Mouse (Mus musculus) adrenal gland, adult 8-10 months (tissue): ENCODE measurements at regions not wholly inside any gene's neighbourhood (a gene's known extent, or its start where the extent isn't known, plus 50 kb on each side); places are given as distances from the start of the nearest gene placed in this dataset.

Source experiments
- DNase-seq: peaks from one replicate; pipeline ENCODE4 v3.0.0; 2022

DNA sequence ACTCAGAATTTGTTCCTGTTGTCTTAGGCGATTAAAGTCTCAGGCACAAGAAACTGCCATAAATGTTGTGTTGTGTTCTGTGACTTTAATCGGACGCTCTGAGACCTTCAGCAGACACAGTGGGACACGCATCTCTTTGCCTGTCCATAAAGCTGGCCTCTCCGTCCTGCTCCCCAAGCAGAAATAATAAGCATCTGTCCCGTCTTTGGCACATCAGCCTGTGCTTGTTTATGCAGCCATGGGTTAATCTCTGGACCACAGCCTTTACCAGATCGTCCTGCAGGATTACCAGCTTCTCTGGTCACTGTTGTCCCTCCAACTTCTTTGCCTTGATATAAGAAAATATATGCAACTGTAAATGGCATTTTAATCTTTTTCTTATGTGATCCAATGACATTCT, 87.7 kb upstream of the Ret start:
- no peak for DNase-seq

DNA sequence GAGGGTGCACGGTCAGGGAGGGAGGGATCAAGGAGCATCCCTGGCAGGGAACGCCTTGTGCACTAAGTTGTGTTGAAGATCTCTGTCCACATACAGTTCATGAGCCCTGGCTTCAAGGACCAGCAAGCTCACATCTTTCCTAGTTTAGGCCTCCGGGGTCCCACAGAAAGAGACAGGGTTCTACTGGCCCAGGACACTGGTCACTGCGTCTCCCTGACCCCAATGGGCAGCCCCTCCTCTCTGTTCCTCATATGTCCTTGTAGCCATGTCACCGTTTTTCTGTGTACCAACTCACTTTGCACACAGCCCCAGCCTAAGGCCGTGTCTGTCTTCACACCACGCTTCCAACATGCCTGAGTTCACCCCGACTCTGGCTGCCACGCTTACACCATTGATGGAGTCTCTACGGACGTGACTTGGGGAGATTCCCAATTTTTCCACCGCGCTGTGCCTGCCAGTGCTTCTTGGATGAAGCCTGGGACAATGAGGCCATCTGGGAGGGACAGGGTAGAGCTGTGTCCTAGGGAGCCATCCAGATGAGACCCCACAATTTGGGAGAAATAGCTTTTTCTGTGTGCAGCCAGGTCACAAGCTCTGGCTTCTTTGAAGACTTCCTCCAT, 86.5 kb upstream of the Ret start:
- DNase-seq = no peak

DNA sequence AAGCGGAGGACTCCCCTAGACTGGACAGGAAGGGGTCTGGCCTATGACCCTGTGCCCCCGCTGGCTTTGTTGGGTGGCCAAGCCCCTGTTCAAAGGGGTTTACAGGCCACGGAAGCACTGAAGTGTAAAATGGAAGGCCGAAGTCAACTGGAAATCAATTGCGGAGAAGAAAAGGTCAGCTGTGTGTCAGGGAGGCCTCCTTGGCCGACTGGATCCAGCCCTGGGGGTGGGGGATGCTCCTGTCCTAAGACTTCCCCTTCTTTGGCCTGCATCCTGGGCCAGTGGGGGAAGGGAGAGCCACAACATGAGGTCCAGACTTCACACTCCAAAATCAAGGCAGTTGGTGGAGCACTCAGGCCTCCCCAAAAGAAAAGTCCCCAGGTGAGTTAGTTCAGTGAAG, 66.4 kb upstream of the Ret start:
- no peak for DNase-seq

DNA sequence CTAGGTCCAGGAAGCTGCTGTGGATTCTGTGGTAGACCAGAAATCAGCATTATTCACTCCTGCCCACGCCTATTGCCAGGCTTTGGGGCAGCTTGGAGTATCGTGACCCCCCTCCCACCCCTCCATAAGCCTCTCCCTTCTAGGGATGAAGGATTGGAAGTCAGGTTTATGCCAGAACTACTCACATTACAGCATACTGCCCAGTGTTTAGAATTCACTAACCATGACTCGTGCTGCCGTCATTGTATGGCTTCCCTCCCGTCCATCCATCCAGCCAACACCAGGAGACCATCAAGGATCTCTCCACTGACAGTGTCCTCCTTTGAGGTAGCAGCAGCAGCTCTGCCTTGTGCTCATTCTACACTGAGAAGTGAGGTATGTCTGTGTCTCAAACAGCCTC, 62.4 kb upstream of the Ret start:
- DNase-seq = no peak

DNA sequence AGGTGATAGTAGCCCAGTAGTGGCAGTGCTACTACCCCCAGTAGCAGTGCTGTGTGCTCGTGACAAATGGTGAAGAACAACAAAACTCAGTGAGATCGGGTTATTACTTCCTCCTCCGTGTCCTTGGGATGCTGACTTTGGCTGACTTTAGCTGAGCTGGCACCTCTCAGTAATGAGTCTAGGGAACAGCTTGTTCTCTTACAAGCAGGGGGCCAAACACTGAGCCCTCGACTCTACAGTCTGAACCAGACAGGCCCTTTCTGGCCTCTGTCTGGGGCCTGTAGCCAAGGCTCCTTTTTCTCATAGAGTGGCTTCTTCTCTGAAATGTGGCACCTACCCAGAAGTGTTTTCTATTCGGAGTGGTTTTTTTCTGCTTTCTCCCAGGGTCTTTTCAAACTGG, 57.4 kb upstream of the Ret start:
- no peak for DNase-seq

DNA sequence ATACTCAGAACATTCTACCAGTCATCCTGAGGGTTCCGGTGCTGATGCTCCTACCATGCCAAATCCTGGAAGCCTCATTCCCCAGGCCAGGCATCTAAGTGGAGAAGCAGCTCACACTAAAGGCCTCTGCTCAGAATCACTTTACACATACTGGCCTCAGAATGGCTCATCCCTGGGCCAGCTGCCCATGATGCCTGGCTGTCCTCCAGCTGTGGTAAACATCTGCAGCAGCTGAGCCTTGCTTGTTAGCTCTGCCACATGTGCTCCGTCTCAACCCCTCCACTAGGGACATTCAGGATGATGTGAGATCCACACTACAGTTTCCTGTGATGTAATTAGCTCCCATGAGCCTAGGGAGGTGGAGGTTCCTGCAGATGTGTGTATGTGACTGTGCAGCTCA, 55.2 kb upstream of the Ret start:
- DNase-seq = no peak

DNA sequence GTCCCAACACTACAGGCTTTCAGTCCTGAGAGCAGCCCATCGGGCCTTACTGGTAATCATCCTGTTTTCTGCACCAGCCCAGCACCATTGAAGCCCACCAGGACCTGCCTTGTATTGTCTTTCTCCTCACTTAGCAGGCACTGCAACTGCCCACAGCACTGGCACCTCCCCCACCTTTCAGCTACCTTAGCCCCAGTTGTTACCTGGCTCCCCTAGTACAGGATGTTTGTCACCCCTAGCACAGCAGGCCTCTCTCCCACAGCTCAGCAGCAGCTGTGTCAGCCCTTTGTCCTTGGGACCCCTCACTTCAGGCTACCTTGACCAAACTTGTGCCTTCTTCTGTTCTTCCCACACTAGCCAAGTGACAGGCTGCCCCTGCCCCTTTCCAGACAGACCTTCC, 53.6 kb upstream of the Ret start:
- DNase-seq = no peak

DNA sequence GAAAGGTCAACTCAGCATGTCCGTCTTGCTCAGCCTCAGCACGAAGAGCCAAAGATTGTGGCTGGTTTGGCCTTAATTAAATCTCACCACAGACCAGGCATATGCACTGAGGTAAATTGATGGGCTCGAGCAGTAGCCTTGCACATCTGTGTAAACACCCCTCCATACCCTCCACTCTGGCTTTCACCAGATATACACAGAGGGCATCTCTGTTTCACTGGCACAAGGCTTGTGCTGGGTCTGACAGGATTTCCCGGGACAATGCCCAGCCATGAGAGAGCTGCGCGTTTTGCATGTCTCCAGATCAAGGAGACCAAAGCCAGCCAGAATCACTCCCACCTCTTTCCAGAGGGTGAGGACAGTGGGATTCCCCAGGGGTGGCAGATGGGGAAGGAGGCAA, 52.5 kb upstream of the Ret start:
- no peak for DNase-seq
